Mouse (Mus musculus): ENCODE results near the gene Asb4. TPM values are rescaled to one million over a fixed set of nuclear protein-coding genes. Genes with fewer than 3 reads are reported as not detected.

Asb4 gene
- total and polyA plus RNA-seq, 3 experiments = 0.04 to 0.11 (median 0.07) TPM

DNA sequence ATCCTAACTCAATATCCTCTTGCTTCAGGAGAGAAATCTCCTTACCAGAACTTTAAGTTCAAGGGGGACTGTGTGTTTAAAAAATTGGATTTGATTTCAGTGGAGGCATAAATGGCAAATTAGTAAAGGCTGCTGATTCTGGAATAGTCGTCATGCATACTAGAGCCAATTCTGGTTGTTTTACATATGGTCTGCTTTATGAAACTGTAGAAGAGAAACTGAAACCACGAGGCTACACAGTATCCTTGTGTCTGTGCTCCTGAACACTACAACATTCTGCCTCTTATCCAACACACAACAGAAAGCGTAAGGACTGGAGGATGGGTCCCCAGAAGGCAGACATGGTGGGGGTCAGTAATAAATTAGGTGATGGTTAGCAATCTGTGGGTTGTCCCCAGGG, 4.1 kb upstream of the Asb4 start:
- dilution Hi-C loops (cut with MboI; ENCODE audit: extremely low pct_ligation_motif_present, extremely low pct_unique_long_range_greater_than_20kb, low sequenced_read_pairs) (no loop called here), in situ Hi-C loops (cut with MboI; ENCODE audit: low pct_ligation_motif_present, low pct_unique_long_range_greater_than_20kb, low sequenced_read_pairs) (loop anchor here (25.0 kb wide), 4 partner anchors 242 to 817 kb away; no protein-coding TSS in a partner anchor)
- Histone ChIP-seq H3K9me3 (replicated peaks; ENCODE audit: low read length) (no peaks in the 10 kb centered on the region), H3K9ac (ENCODE audit: insufficient read depth, low read depth) (peak overlapping the region; percentile 52), H3K4me2 (ENCODE audit: insufficient read depth, low read depth, poor library complexity, severe bottlenecking) (peak overlapping the region; percentile 96), H3K36me3 (replicated peaks in 1 of 2; ENCODE audit: control insufficient read depth in 1 of 2, insufficient read depth in 1 of 2, low read length in 1 of 2) (no peaks in the 10 kb centered on the region), H3K27ac (ENCODE audit: insufficient read depth, low read depth) (peak overlapping the region; percentile 57), H3K27me3 (replicated peaks) (no peaks in the 10 kb centered on the region), H3K4me1 (ENCODE audit: control insufficient read depth in 1 of 2, insufficient read depth in 2 of 2) (peaks cover 4 to 20% of the 10 kb centered on the region in 2 experiments), H3K79me2 (replicated peaks; ENCODE audit: control insufficient read depth, extremely low read depth, insufficient read depth, poor library complexity, severe bottlenecking) (no peaks in the 10 kb centered on the region), H3K4me3 (replicated peaks in 1 of 3; ENCODE audit: low read depth in 2 of 3, low read length in 2 of 3, poor library complexity in 1 of 3) (peak overlapping the region in 1 of 3 experiments; percentile 56)
- peak; percentile 49 for DNase-seq (ENCODE audit: extremely low read depth)
- TF ChIP-seq MAFK (IDR thresholded peaks at IDR 0.05; ENCODE audit: insufficient replicate concordance, low read length) = no peak
- TF ChIP-seq USF1 (IDR thresholded peaks at IDR 0.05; ENCODE audit: low read depth, low read length) = no peak
- TF ChIP-seq USF2 (conservative IDR thresholded peaks at IDR 0.05; ENCODE audit: low read depth, low read length) = no peak
- TF ChIP-seq ETS1 (conservative IDR thresholded peaks at IDR 0.05; ENCODE audit: low read depth, low read length) = peak; percentile 43
- TF ChIP-seq IRF4 (IDR thresholded peaks at IDR 0.05; ENCODE audit: low read depth, low read length) = peak; percentile 72
- peak; percentile 81 for TF ChIP-seq MYC (IDR thresholded peaks at IDR 0.05; ENCODE audit: low read depth, low read length)
- peak; percentile 11; the same call in 1 of the 2 replicates for TF ChIP-seq MAX (IDR thresholded peaks at IDR 0.05; ENCODE audit: low read length)

DNA sequence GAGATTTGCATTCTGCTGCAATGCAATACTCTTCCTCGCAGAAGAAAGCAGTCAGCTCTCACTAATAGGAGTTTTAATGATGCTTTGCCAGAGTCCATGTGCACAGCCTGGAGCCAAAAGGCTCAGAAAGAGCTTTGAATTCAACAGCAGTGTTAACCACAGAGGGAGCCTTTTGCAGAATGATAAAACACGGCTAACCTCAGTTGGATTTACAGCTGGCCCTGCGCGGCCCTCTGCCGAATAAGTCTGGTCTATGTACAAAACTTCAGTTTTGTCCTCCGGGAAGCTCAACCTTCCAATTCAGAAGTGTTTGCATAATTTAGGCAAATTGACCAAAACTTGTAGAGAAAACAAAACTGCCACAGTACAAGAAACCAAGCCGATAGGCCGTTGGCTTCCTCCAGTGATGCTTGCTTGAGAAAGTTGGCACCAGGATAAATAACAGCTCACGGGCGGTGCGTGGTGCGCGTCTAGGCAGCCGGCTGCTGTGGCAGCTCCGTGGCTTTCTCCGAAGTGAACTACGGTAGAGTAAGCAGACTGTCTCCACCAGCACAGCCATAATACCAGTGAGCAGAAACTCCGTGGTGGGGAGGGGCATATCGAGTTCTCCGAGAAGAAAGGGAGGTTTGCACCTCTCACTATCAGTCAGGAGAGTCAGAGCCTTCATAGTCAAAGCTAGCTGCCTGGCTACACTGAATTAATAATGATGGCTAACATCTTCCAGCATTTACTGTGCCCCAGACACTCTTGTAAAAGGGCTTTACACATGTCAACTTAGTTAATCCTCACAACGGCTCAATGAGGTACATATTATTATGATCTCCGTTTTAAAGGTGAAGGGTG, 3.2 kb upstream of the Asb4 start:
- peak overlapping the region in 2 of 3 experiments; percentile 4 to 56 for H3K4me3 ChIP-seq (replicated peaks in 1 of 3; ENCODE audit: low read depth in 2 of 3, low read length in 2 of 3, poor library complexity in 1 of 3)
- dilution Hi-C loops (cut with MboI; ENCODE audit: extremely low pct_ligation_motif_present, extremely low pct_unique_long_range_greater_than_20kb, low sequenced_read_pairs) (no loop called here), in situ Hi-C loops (cut with MboI; ENCODE audit: low pct_ligation_motif_present, low pct_unique_long_range_greater_than_20kb, low sequenced_read_pairs) (loop anchor here (10.0 to 25.0 kb wide), 5 partner anchors 145 to 818 kb away; no protein-coding TSS in a partner anchor)
- peak overlapping the region; percentile 57 for H3K27ac ChIP-seq (ENCODE audit: insufficient read depth, low read depth)
- H3K36me3 ChIP-seq (replicated peaks in 1 of 2; ENCODE audit: control insufficient read depth in 1 of 2, insufficient read depth in 1 of 2, low read length in 1 of 2) = no peaks in the 10 kb centered on the region
- H3K9ac ChIP-seq (ENCODE audit: insufficient read depth, low read depth) = peak overlapping the region; percentile 52
- no peaks in the 10 kb centered on the region for H3K27me3 ChIP-seq (replicated peaks)
- DNase-seq (ENCODE audit: extremely low read depth) = no peak
- H3K4me1 ChIP-seq (ENCODE audit: control insufficient read depth in 1 of 2, insufficient read depth in 2 of 2) = peaks cover 4 to 20% of the 10 kb centered on the region in 2 experiments
- peak overlapping the region; percentile 96 for H3K4me2 ChIP-seq (ENCODE audit: insufficient read depth, low read depth, poor library complexity, severe bottlenecking)
- no peaks in the 10 kb centered on the region for H3K9me3 ChIP-seq (replicated peaks; ENCODE audit: low read length)
- TF ChIP-seq MEF2A (IDR thresholded peaks at IDR 0.05; ENCODE audit: borderline replicate concordance, low read depth, low read length) (no peak), POLR2A (IDR thresholded peaks at IDR 0.05; ENCODE audit: low read depth, low read length) (0 out of 2 replicates have a peak, but pooled peaks have one; percentile 22), NELFE (IDR thresholded peaks at IDR 0.05; ENCODE audit: low read depth, low read length) (no peak), MAX (IDR thresholded peaks at IDR 0.05; ENCODE audit: low read length) (no peak), IRF4 (IDR thresholded peaks at IDR 0.05; ENCODE audit: low read depth, low read length) (0 out of 2 replicates have a peak, but pooled peaks have one; percentile 12), TBP (conservative IDR thresholded peaks at IDR 0.05; ENCODE audit: low read depth, low read length) (0 out of 2 replicates have a peak, but pooled peaks have one; percentile 10)
- H3K79me2 ChIP-seq (replicated peaks; ENCODE audit: control insufficient read depth, extremely low read depth, insufficient read depth, poor library complexity, severe bottlenecking) = no peaks in the 10 kb centered on the region

Measured in CH12.LX (cell line).